Mouse (Mus musculus) erythroblast, adult 5-6 weeks (primary cell): ENCODE measurements around the gene Ms4a6b. TPM values are rescaled to one million over a fixed set of nuclear protein-coding genes. Genes with fewer than 3 reads are reported as not detected.
"Not testable (repeated sequence)": the region's sequence is repeated elsewhere in the genome, so short reads cannot be mapped to it uniquely, and the experiment has no call there.

Source experiments
- ATAC-seq: replicated peaks from 2 replicates; pipeline ENCODE4 v1.8.0; 2016; ENCODE audit warnings: moderate number of reproducible peaks, mild to moderate bottlenecking, moderate TSS enrichment, inconsistent platforms; ENCODE audit not compliant: poor library complexity, low FRiP score, severe bottlenecking
- total RNA-seq, 2 experiments: library from RNA; stranded (forward) in 1 of 2; stranded (reverse) in 1 of 2; fragments of 150-400 nt in 1 of 2; fragments of 200-764, 138-1000 nt in 1 of 2; gene quantifications; 2 replicates each; pipeline versions ENCODE4 v1.2.3 to v1.2.4; 2015 to 2017; ENCODE audit warnings: low replicate concordance in 2 of 2

The Ms4a6b gene
- total RNA-seq, 2 experiments from 2014 or later: 6.0 to 16.3 TPM

- not testable (repeated sequence) for ATAC-seq
These were observed 2.0 kb downstream of the Ms4a6b start for GRCm38 (mm10) chr19:11518356-11518755.

GRCm38 (mm10) chr19:11520146-11520545, 3.8 kb downstream of the Ms4a6b start:
- no peak for ATAC-seq

- no peak for ATAC-seq
These were observed 17.1 kb downstream of the Ms4a6b start for GRCm38 (mm10) chr19:11533421-11533820.

GRCm38 (mm10) chr19:11533888-11534445, 17.7 kb downstream of the Ms4a6b start:
- no peak for ATAC-seq

- no peak for ATAC-seq
These were observed 20.3 kb downstream of the Ms4a6b start, which contains the start of gene Ms4a4d for GRCm38 (mm10) chr19:11536593-11536992. Ms4a4d (plus strand) TSS chr19:11536801.

- ATAC-seq: no peak
These were observed 21.0 kb downstream of the Ms4a6b start for GRCm38 (mm10) chr19:11537336-11537735.

- not testable (repeated sequence) for ATAC-seq
These were observed 24.0 kb downstream of the Ms4a6b start for GRCm38 (mm10) chr19:11540166-11540821.

- ATAC-seq: not testable (repeated sequence)
These were observed 28.1 kb downstream of the Ms4a6b start for GRCm38 (mm10) chr19:11544383-11544782.

- no peak for ATAC-seq
These were observed 31.6 kb downstream of the Ms4a6b start for GRCm38 (mm10) chr19:11547911-11548310.

GRCm38 (mm10) chr19:11554726-11555125, 38.4 kb downstream of the Ms4a6b start:
- ATAC-seq: no peak

- ATAC-seq: not testable (repeated sequence)
These were observed 43.2 kb downstream of the Ms4a6b start for GRCm38 (mm10) chr19:11559560-11559959.

GRCm38 (mm10) chr19:11574965-11575364, 58.7 kb downstream of the Ms4a6b start:
- no peak for ATAC-seq

Other genes starting within 250 kb of the Ms4a6b start
- gene Ms4a5, start 232.6 kb upstream of the Ms4a6b start, total RNA-seq (2015; ENCODE audit: low replicate concordance): not detected in 2 replicates
- not detected in 2 replicates for gene Ms4a5, start 232.6 kb upstream of the Ms4a6b start, total RNA-seq (2017; ENCODE audit: low replicate concordance)
- gene Ms4a14, start 202.1 kb upstream of the Ms4a6b start, total RNA-seq (2015; ENCODE audit: low replicate concordance): not detected in 2 replicates
- gene Ms4a14, start 202.1 kb upstream of the Ms4a6b start, total RNA-seq (2017; ENCODE audit: low replicate concordance): 0.26 TPM in 1 of 2 replicates, not detected in the other
- gene Ms4a7, start 180.4 kb upstream of the Ms4a6b start, total RNA-seq (2015; ENCODE audit: low replicate concordance): 3.3 TPM in 1 of 2 replicates, not detected in the other
- 8.4 and 23.1 TPM in 2 replicates for gene Ms4a7, start 180.4 kb upstream of the Ms4a6b start, total RNA-seq (2017; ENCODE audit: low replicate concordance)
- 7.9 TPM in 1 of 2 replicates, not detected in the other for gene Ms4a4a, start 141.0 kb upstream of the Ms4a6b start, total RNA-seq (2015; ENCODE audit: low replicate concordance)
- gene Ms4a4a, start 141.0 kb upstream of the Ms4a6b start, total RNA-seq (2017; ENCODE audit: low replicate concordance): not detected in 2 replicates
- 13.0 and 20.8 TPM in 2 replicates for gene Ms4a4c, start 111.7 kb upstream of the Ms4a6b start, total RNA-seq (2015; ENCODE audit: low replicate concordance)
- 17.3 and 17.6 TPM in 2 replicates for gene Ms4a4c, start 111.7 kb upstream of the Ms4a6b start, total RNA-seq (2017; ENCODE audit: low replicate concordance)
- 6.5 and 8.4 TPM in 2 replicates for gene Ms4a4b, start 73.0 kb upstream of the Ms4a6b start, total RNA-seq (2015; ENCODE audit: low replicate concordance)
- 1.4 and 7.5 TPM in 2 replicates for gene Ms4a4b, start 73.0 kb upstream of the Ms4a6b start, total RNA-seq (2017; ENCODE audit: low replicate concordance)
- 39.6 and 40.1 TPM in 2 replicates for gene Ms4a6c, start 47.1 kb upstream of the Ms4a6b start, total RNA-seq (2015; ENCODE audit: low replicate concordance)
- 22.8 and 32.6 TPM in 2 replicates for gene Ms4a6c, start 47.1 kb upstream of the Ms4a6b start, total RNA-seq (2017; ENCODE audit: low replicate concordance)
- 1.3 and 14.4 TPM in 2 replicates for gene Gm8369, start 30.6 kb upstream of the Ms4a6b start, total RNA-seq (2015; ENCODE audit: low replicate concordance)
- not detected in 2 replicates for gene Gm8369, start 30.6 kb upstream of the Ms4a6b start, total RNA-seq (2017; ENCODE audit: low replicate concordance)
- not detected in 2 replicates for gene Ms4a4d, start 20.3 kb downstream of the Ms4a6b start, total RNA-seq (2015; ENCODE audit: low replicate concordance)
- gene Ms4a4d, start 20.3 kb downstream of the Ms4a6b start, total RNA-seq (2017; ENCODE audit: low replicate concordance): not detected in 2 replicates
- gene Ms4a6d, start 88.3 kb downstream of the Ms4a6b start, total RNA-seq (2015; ENCODE audit: low replicate concordance): 2.5 and 8.4 TPM in 2 replicates
- gene Ms4a6d, start 88.3 kb downstream of the Ms4a6b start, total RNA-seq (2017; ENCODE audit: low replicate concordance): 0.60 and 2.4 TPM in 2 replicates
- 19.4 and 26.9 TPM in 2 replicates for gene Ms4a2, start 107.2 kb downstream of the Ms4a6b start, total RNA-seq (2015; ENCODE audit: low replicate concordance)
- 17.3 and 30.1 TPM in 2 replicates for gene Ms4a2, start 107.2 kb downstream of the Ms4a6b start, total RNA-seq (2017; ENCODE audit: low replicate concordance)
- 204 and 267 TPM in 2 replicates for gene Ms4a3, start 124.3 kb downstream of the Ms4a6b start, total RNA-seq (2015; ENCODE audit: low replicate concordance)
- gene Ms4a3, start 124.3 kb downstream of the Ms4a6b start, total RNA-seq (2017; ENCODE audit: low replicate concordance): 91.2 and 97.0 TPM in 2 replicates
- gene Oosp2, start 144.0 kb downstream of the Ms4a6b start, total RNA-seq (2015; ENCODE audit: low replicate concordance): not detected in 2 replicates
- not detected in 2 replicates for gene Oosp2, start 144.0 kb downstream of the Ms4a6b start, total RNA-seq (2017; ENCODE audit: low replicate concordance)
- gene Oosp1, start 174.6 kb downstream of the Ms4a6b start, total RNA-seq (2015; ENCODE audit: low replicate concordance): 2.7 TPM in 1 of 2 replicates, not detected in the other
- gene Oosp1, start 174.6 kb downstream of the Ms4a6b start, total RNA-seq (2017; ENCODE audit: low replicate concordance): not detected in 2 replicates
- gene Oosp3, start 180.5 kb downstream of the Ms4a6b start, total RNA-seq (2015; ENCODE audit: low replicate concordance): not detected in 2 replicates
- gene Oosp3, start 180.5 kb downstream of the Ms4a6b start, total RNA-seq (2017; ENCODE audit: low replicate concordance): not detected in 2 replicates
- gene Gif, start 231.0 kb downstream of the Ms4a6b start, total RNA-seq (2015; ENCODE audit: low replicate concordance): not detected in 2 replicates
- not detected in 2 replicates for gene Gif, start 231.0 kb downstream of the Ms4a6b start, total RNA-seq (2017; ENCODE audit: low replicate concordance)